Mouse (Mus musculus): ENCODE results near the gene Adgrv1. TPM values are rescaled to one million over a fixed set of nuclear protein-coding genes. Genes with fewer than 3 reads are reported as not detected.

Adgrv1 gene
- polyA plus RNA-seq, 1 experiment from 2014 or later, result 2.8 TPM

DNA sequence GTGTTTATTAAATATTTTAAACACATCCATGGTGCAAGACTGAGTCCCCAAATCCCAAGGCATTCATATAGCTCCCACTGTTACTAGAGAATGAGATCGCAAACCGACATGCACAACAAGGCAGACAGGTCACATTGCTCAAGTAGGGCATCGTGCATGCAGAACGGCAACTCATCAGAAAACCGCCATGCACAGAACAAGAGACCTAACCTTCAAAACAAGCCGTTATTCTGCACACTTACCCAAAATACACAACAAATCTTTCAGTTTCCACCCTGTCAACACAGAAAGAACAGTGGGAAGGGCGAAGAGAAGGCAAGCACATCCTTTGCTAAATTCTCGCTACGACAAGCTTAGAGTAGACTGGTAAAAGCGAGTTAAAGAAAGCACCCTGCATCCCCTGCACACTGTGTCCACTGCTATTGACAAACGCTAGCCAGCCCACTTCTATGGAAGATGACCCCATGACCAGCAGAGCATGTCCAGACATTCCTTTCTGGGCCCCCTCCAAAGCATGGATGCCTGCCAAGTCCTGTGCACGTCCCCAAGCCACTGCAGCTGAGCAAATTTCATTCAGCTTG lies 62.6 kb downstream of the Adgrv1 start:
- Histone ChIP-seq H3K4me3 (ENCODE audit: low read depth, low read length) (no peak overlapping the region), H3K4me1 (ENCODE audit: control insufficient read depth, insufficient read depth, low read length) (0 out of 2 replicates have a peak, but pooled peaks cover 5% of the 10 kb centered on the region), H3K27ac (ENCODE audit: low read length) (no peak overlapping the region), H3K9me3 (ENCODE audit: control insufficient read depth, low read depth, low read length) (no peaks in the 10 kb centered on the region), H3K36me3 (ENCODE audit: control insufficient read depth, insufficient read depth, low read length) (no peaks in the 10 kb centered on the region), H3K27me3 (ENCODE audit: control insufficient read depth, insufficient read depth, low read length) (no peaks in the 10 kb centered on the region), H3K4me2 (replicated peaks; ENCODE audit: low read depth, low read length) (no peak overlapping the region), H3K9ac (replicated peaks; ENCODE audit: low read depth, low read length) (no peak overlapping the region)
- WGBS, result 52% methylated on average over 12 of the region's 12 CpGs
- peak; percentile 53; the same call in 1 of the 2 replicates for ATAC-seq (ENCODE audit: insufficient number of reproducible peaks, insufficient read depth, low FRiP score, low read depth)

DNA sequence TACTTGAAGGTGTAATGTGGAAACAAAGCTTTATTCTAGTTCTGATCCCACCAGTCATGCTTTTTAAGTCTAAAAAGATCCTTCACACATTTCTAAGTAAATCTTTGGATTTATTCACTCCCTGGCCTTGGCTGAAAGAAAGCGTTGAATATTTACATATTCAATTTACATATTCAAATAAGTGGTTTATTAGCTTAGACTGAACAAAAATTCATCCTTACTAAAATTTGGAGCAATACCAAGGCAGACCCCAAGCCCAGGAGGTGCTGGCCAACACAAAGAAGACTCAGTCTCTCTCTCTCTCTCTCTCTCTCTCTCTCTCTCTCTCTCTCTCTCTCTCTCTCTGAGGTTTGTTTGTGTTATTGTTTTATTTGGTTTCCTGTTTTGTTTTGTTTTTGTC lies 82.9 kb downstream of the Adgrv1 start:
- 85% methylated on average over 1 of the region's 1 CpGs for WGBS
- H3K27me3 ChIP-seq (ENCODE audit: control insufficient read depth, insufficient read depth, low read length), result no peaks in the 10 kb centered on the region

DNA sequence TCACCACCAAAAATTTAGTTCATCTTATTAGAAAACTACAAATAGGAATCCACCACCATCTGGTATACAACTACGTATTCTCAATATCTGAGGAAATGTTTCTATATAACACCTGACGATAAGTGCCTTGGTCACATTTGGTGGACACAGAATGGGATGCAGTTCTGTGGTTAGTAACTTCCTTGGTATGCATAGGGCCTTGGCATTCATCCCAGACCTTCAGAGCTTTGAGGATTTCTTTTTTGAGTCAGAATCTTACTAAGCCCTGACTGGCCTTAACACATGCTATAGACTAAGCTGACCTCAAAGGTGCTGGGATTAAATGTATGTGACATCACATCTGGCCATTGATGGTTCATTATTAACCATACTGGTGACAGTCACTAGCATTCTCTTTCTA lies 98.0 kb downstream of the Adgrv1 start:
- Histone ChIP-seq H3K4me2 (replicated peaks; ENCODE audit: low read depth, low read length) (no peak overlapping the region), H3K36me3 (ENCODE audit: control insufficient read depth, insufficient read depth, low read length) (no peaks in the 10 kb centered on the region), H3K4me3 (ENCODE audit: low read depth, low read length) (no peak overlapping the region), H3K27me3 (ENCODE audit: control insufficient read depth, insufficient read depth, low read length) (no peaks in the 10 kb centered on the region), H3K27ac (ENCODE audit: low read length) (no peak overlapping the region), H3K4me1 (ENCODE audit: control insufficient read depth, insufficient read depth, low read length) (no peaks in the 10 kb centered on the region), H3K9ac (replicated peaks; ENCODE audit: low read depth, low read length) (no peak overlapping the region), H3K9me3 (ENCODE audit: control insufficient read depth, low read depth, low read length) (no peaks in the 10 kb centered on the region)
- WGBS, result 84% methylated on average over 2 of the region's 2 CpGs
- ATAC-seq (ENCODE audit: insufficient number of reproducible peaks, insufficient read depth, low FRiP score, low read depth), result no peak

More for the DNA sequence above, 82.9 kb downstream of the Adgrv1 start:
- no peaks in the 10 kb centered on the region for H3K36me3 ChIP-seq (ENCODE audit: control insufficient read depth, insufficient read depth, low read length)
- no peak overlapping the region for H3K4me2 ChIP-seq (replicated peaks; ENCODE audit: low read depth, low read length)
- no peak overlapping the region for H3K27ac ChIP-seq (ENCODE audit: low read length)
- H3K4me1 ChIP-seq (ENCODE audit: control insufficient read depth, insufficient read depth, low read length), result no peaks in the 10 kb centered on the region
- no peak for ATAC-seq (ENCODE audit: insufficient number of reproducible peaks, insufficient read depth, low FRiP score, low read depth)
- no peak overlapping the region for H3K9ac ChIP-seq (replicated peaks; ENCODE audit: low read depth, low read length)
- no peaks in the 10 kb centered on the region for H3K9me3 ChIP-seq (ENCODE audit: control insufficient read depth, low read depth, low read length)
- no peak overlapping the region for H3K4me3 ChIP-seq (ENCODE audit: low read depth, low read length)

DNA sequence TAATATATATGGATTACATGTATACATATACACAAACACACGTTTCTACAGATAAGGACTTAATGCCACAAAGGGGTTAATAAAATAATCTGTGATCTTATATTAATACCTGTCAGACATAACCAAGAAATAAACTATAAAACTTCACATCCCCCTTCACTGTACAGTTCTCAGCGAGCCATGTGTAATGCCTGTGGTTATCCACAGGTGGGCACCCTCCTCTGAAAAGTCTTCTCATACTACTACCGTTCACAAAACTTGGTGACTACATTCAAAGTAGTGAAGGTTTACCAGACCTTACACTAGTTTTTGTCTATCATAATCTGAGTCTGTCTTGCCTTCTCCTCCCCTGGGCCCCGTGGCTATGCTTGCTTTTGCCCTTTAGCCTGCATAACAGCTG lies 106.3 kb downstream of the Adgrv1 start:
- no peak overlapping the region for H3K27ac ChIP-seq (ENCODE audit: low read length)
- no peak overlapping the region for H3K4me3 ChIP-seq (ENCODE audit: low read depth, low read length)
- no peaks in the 10 kb centered on the region for H3K4me1 ChIP-seq (ENCODE audit: control insufficient read depth, insufficient read depth, low read length)
- no peaks in the 10 kb centered on the region for H3K27me3 ChIP-seq (ENCODE audit: control insufficient read depth, insufficient read depth, low read length)
- no peak overlapping the region for H3K4me2 ChIP-seq (replicated peaks; ENCODE audit: low read depth, low read length)
- ATAC-seq (ENCODE audit: insufficient number of reproducible peaks, insufficient read depth, low FRiP score, low read depth), result no peak
- no peaks in the 10 kb centered on the region for H3K9me3 ChIP-seq (ENCODE audit: control insufficient read depth, low read depth, low read length)
- WGBS, result 49% methylated on average over 4 of the region's 4 CpGs
- H3K36me3 ChIP-seq (ENCODE audit: control insufficient read depth, insufficient read depth, low read length), result no peaks in the 10 kb centered on the region
- no peak overlapping the region for H3K9ac ChIP-seq (replicated peaks; ENCODE audit: low read depth, low read length)

DNA sequence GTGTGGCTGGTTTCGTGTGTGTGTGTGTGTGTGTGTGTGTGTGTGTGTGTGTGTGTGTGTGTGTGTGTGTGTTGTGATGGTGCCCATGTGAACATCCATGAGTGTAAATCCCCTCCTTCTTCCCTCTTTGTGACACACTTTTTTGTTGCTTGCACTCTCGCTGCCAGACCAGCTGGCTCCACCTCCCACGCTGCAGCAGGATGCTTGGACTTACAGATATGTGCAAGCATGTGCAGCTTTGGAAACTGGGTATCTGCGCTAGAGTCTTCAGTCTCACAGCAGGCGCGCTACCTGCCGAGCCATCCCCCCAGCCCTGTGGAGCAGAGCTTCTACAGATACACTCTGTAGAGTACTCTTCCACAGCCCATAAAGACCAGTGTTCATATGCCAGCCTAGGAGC lies 122.8 kb downstream of the Adgrv1 start:
- ATAC-seq (ENCODE audit: insufficient number of reproducible peaks, insufficient read depth, low FRiP score, low read depth), result no peak
- Histone ChIP-seq H3K9me3 (ENCODE audit: control insufficient read depth, low read depth, low read length) (no peaks in the 10 kb centered on the region), H3K4me2 (replicated peaks; ENCODE audit: low read depth, low read length) (no peak overlapping the region), H3K9ac (replicated peaks; ENCODE audit: low read depth, low read length) (no peak overlapping the region), H3K27ac (ENCODE audit: low read length) (no peak overlapping the region), H3K36me3 (ENCODE audit: control insufficient read depth, insufficient read depth, low read length) (no peaks in the 10 kb centered on the region), H3K4me3 (ENCODE audit: low read depth, low read length) (no peak overlapping the region), H3K4me1 (ENCODE audit: control insufficient read depth, insufficient read depth, low read length) (no peaks in the 10 kb centered on the region), H3K27me3 (ENCODE audit: control insufficient read depth, insufficient read depth, low read length) (no peaks in the 10 kb centered on the region)
- WGBS, result 81% methylated on average over 7 of the region's 7 CpGs

DNA sequence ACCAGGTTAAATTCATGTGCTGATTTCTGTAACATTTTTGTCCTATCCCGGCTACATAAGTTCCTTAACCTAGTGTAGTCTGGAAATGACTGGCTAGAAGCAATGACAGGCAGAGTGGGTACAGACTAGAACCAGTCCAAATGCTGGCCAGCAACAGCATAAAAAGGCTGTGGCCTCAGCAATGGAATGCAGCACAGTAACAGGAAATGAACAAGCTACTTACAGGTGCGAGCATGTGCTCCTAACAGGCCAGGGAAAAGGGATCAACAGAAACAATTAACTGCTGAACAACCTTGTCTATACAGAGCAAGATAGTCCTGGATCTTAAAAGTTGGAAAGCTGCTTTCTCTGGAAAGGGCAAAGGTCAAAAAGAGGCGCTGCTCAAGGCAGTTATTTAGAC lies 135.9 kb downstream of the Adgrv1 start:
- ATAC-seq (ENCODE audit: insufficient number of reproducible peaks, insufficient read depth, low FRiP score, low read depth), result 0 out of 2 replicates have a peak, but pooled peaks have one; percentile 26
- Histone ChIP-seq H3K36me3 (ENCODE audit: control insufficient read depth, insufficient read depth, low read length) (no peaks in the 10 kb centered on the region), H3K9ac (replicated peaks; ENCODE audit: low read depth, low read length) (no peak overlapping the region), H3K4me3 (ENCODE audit: low read depth, low read length) (no peak overlapping the region), H3K4me1 (ENCODE audit: control insufficient read depth, insufficient read depth, low read length) (no peaks in the 10 kb centered on the region), H3K9me3 (ENCODE audit: control insufficient read depth, low read depth, low read length) (no peaks in the 10 kb centered on the region), H3K27ac (ENCODE audit: low read length) (no peak overlapping the region), H3K4me2 (replicated peaks; ENCODE audit: low read depth, low read length) (no peak overlapping the region), H3K27me3 (ENCODE audit: control insufficient read depth, insufficient read depth, low read length) (no peaks in the 10 kb centered on the region)
- 47% methylated on average over 3 of the region's 3 CpGs for WGBS

DNA sequence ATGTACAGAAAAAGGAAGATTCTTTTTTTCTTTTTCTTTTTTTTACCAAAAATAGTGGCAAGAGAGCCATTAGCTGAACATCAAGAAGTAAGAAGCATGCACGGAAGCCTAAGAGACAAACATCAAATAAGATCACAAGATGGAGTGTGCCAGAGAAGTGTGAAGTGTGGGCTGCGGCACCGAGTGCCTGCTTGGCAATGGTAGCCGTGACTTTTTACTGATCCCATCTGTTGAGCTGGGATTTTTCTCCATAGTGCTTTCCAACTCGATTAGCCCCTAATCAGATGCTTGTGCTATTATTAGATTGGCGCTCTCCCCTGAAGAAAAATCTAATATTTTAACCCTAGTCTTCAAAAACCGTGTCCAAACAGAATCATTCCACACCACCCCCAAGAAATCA lies 141.0 kb downstream of the Adgrv1 start:
- Histone ChIP-seq H3K4me2 (replicated peaks; ENCODE audit: low read depth, low read length) (no peak overlapping the region), H3K27ac (ENCODE audit: low read length) (no peak overlapping the region), H3K4me1 (ENCODE audit: control insufficient read depth, insufficient read depth, low read length) (no peaks in the 10 kb centered on the region), H3K27me3 (ENCODE audit: control insufficient read depth, insufficient read depth, low read length) (no peaks in the 10 kb centered on the region), H3K4me3 (ENCODE audit: low read depth, low read length) (no peak overlapping the region), H3K9ac (replicated peaks; ENCODE audit: low read depth, low read length) (no peak overlapping the region), H3K9me3 (ENCODE audit: control insufficient read depth, low read depth, low read length) (no peaks in the 10 kb centered on the region), H3K36me3 (ENCODE audit: control insufficient read depth, insufficient read depth, low read length) (no peaks in the 10 kb centered on the region)
- ATAC-seq (ENCODE audit: insufficient number of reproducible peaks, insufficient read depth, low FRiP score, low read depth), result no peak
- 77% methylated on average over 7 of the region's 7 CpGs for WGBS

DNA sequence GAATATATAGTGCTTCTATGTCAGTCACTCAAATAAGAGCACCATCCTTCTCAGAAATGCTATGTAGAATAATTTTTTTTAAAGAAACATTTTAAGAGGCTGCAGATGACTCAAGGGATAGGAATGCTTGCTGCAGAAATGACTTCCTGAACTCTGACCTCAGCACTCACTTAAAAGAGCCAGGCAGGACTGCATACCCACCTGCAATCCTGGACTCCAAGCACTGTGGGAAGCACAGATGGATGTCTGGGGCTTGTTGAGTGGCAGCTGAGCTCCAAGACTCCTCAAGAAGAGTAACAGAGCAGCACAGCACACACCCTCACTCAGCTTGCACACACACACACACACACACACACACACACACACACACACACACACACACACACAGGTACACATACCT lies 146.0 kb downstream of the Adgrv1 start:
- Histone ChIP-seq H3K4me3 (ENCODE audit: low read depth, low read length) (no peak overlapping the region), H3K9ac (replicated peaks; ENCODE audit: low read depth, low read length) (no peak overlapping the region), H3K27ac (ENCODE audit: low read length) (no peak overlapping the region), H3K4me1 (ENCODE audit: control insufficient read depth, insufficient read depth, low read length) (no peaks in the 10 kb centered on the region), H3K4me2 (replicated peaks; ENCODE audit: low read depth, low read length) (no peak overlapping the region), H3K9me3 (ENCODE audit: control insufficient read depth, low read depth, low read length) (no peaks in the 10 kb centered on the region), H3K36me3 (ENCODE audit: control insufficient read depth, insufficient read depth, low read length) (no peaks in the 10 kb centered on the region), H3K27me3 (ENCODE audit: control insufficient read depth, insufficient read depth, low read length) (no peaks in the 10 kb centered on the region)
- no peak for ATAC-seq (ENCODE audit: insufficient number of reproducible peaks, insufficient read depth, low FRiP score, low read depth)

DNA sequence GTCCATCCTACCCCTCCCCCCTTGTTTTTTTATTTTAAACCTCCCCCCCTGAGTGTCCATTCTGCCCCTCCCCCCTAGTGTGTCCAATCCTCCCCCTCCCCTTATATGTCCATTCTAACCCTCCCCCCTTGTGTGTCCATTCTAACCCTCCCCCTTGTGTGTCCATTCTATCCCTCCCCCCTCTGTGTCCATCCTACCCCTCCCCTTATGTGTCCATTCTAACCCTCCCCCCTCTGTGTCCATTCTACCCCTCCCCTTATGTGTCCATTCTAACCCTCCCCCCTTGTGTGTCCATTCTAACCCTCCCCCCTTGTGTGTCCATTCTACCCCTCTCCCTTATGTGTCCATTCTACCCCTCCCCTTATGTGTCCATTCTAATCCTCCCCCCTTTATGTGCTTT lies 159.2 kb downstream of the Adgrv1 start:
- Histone ChIP-seq H3K27ac (ENCODE audit: low read length) (no peak overlapping the region), H3K9ac (replicated peaks; ENCODE audit: low read depth, low read length) (no peak overlapping the region), H3K4me1 (ENCODE audit: control insufficient read depth, insufficient read depth, low read length) (no peaks in the 10 kb centered on the region), H3K9me3 (ENCODE audit: control insufficient read depth, low read depth, low read length) (no peaks in the 10 kb centered on the region), H3K4me2 (replicated peaks; ENCODE audit: low read depth, low read length) (no peak overlapping the region), H3K36me3 (ENCODE audit: control insufficient read depth, insufficient read depth, low read length) (no peaks in the 10 kb centered on the region), H3K27me3 (ENCODE audit: control insufficient read depth, insufficient read depth, low read length) (no peaks in the 10 kb centered on the region), H3K4me3 (ENCODE audit: low read depth, low read length) (no peak overlapping the region)
- ATAC-seq (ENCODE audit: insufficient number of reproducible peaks, insufficient read depth, low FRiP score, low read depth), result no peak

Data from stomach, embryonic 14.5 days (tissue).